Mouse (Mus musculus): Measurements from ENCODE around the gene Reg3g. TPM values are rescaled to one million over a fixed set of nuclear protein-coding genes. Genes with fewer than 3 reads are reported as not detected.
"Not testable (repeated sequence)": the region's sequence is repeated elsewhere in the genome, so short reads cannot be mapped to it uniquely, and the experiment has no call there.

The Reg3g gene
- polyA plus RNA-seq, 1 experiment from 2014 or later = not detected

DNA sequence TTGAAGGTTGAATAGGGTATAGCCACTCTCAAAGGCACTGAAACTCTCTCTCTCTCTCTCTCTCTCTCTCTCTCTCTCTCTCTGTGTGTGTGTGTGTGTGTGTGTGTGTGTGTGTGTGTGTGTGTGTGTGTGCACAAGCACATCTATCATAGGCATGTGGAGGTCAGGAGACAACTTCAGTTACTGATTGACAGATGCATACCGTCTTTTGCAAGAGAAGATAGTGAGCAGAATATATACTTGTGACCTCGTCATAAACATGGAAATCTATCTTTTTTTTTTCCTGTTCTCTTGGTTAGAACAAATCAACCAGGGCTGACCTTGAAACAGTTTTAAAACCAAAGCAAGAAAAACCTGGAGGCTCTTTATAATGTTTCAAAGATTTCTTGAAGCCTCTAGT is 6.3 kb downstream of the Reg3g start:
- Histone ChIP-seq H3K27ac (replicated peaks; ENCODE audit: low read depth, low read length) (no peak overlapping the region), H3K4me1 (ENCODE audit: control insufficient read depth, insufficient read depth, low read length) (no peaks in the 10 kb centered on the region), H3K4me3 (ENCODE audit: low read depth, low read length) (no peak overlapping the region), H3K36me3 (ENCODE audit: control insufficient read depth, insufficient read depth, low read length) (no peaks in the 10 kb centered on the region), H3K9me3 (ENCODE audit: control insufficient read depth, low read length) (no peaks in the 10 kb centered on the region), H3K9ac (ENCODE audit: low read length) (no peak overlapping the region), H3K4me2 (ENCODE audit: low read depth, severe bottlenecking) (no peak overlapping the region), H3K27me3 (ENCODE audit: control insufficient read depth, insufficient read depth, low read length) (no peaks in the 10 kb centered on the region)
- no peak for DNase-seq (ENCODE audit: low spot score)
- ATAC-seq (ENCODE audit: insufficient number of reproducible peaks, low FRiP score, low TSS enrichment, low read depth) = no peak
- 92% methylated on average over 2 of the region's 2 CpGs for WGBS

DNA sequence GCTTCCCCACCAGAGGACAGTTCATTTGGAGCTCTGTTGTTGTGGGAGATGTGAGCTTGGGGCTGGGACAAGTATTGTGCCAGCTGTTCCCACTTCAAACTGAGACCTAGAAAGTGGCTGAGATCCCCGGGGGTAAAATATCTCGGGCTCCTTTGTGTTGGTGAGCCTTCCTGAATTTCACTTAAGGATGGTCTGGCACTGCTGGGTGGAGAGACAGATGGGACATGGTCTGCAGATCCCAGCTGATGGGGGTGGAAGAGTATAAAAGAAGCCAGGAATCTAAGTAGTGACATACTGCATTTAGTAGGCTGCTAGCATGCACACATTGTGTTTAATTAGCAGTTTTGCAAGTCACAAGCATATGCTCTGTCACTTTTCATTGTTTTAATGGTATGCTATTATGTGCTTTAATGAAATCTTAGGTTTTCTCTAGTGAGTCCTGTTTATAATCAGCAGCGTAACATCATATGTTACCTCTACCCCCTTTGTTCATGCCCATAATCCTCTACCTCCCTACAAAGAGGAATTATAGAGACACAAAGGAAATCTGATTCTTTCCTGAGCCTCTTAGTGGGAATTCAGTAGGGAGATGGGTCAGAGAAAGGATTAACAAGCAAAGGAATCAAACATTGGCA is 8.4 kb downstream of the Reg3g start:
- Histone ChIP-seq H3K27me3 (ENCODE audit: control insufficient read depth, insufficient read depth, low read length) (no peaks in the 10 kb centered on the region), H3K27ac (replicated peaks; ENCODE audit: low read depth, low read length) (no peak overlapping the region), H3K36me3 (ENCODE audit: control insufficient read depth, insufficient read depth, low read length) (no peaks in the 10 kb centered on the region), H3K4me1 (ENCODE audit: control insufficient read depth, insufficient read depth, low read length) (no peaks in the 10 kb centered on the region), H3K9me3 (ENCODE audit: control insufficient read depth, low read length) (no peaks in the 10 kb centered on the region), H3K9ac (ENCODE audit: low read length) (no peak overlapping the region), H3K4me3 (ENCODE audit: low read depth, low read length) (no peak overlapping the region), H3K4me2 (ENCODE audit: low read depth, severe bottlenecking) (no peak overlapping the region)
- DNase-seq (ENCODE audit: low spot score) (no peak), ATAC-seq (ENCODE audit: insufficient number of reproducible peaks, low FRiP score, low TSS enrichment, low read depth) (no peak)
- 59% methylated on average over 3 of the region's 3 CpGs for whole genome bisulfite sequencing

DNA sequence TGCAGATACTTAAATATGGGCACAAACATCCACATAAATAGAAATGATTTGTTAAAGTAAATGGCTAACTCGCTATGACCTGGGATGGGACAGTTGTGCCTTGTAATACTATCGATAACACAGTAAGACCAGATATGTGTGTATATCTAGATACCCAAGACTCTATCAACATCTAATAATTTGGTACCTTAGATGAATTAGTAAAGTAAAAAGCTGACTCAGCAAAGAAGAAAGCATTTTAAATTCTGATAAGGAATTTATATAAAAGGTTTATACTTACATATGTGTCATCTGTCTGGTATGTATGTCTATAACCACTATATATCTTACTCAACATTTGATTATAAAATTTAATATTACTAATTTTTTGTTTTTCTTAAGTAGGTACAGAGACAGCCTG is 15.9 kb downstream of the Reg3g start:
- H3K9me3 ChIP-seq (ENCODE audit: control insufficient read depth, low read length) = no peaks in the 10 kb centered on the region
- no peaks in the 10 kb centered on the region for H3K4me1 ChIP-seq (ENCODE audit: control insufficient read depth, insufficient read depth, low read length)
- WGBS = 88% methylated on average over 2 of the region's 2 CpGs
- H3K27me3 ChIP-seq (ENCODE audit: control insufficient read depth, insufficient read depth, low read length) = no peaks in the 10 kb centered on the region
- DNase-seq (ENCODE audit: low spot score) = no peak
- no peaks in the 10 kb centered on the region for H3K36me3 ChIP-seq (ENCODE audit: control insufficient read depth, insufficient read depth, low read length)
- no peak overlapping the region for H3K4me3 ChIP-seq (ENCODE audit: low read depth, low read length)
- H3K27ac ChIP-seq (replicated peaks; ENCODE audit: low read depth, low read length) = no peak overlapping the region
- H3K9ac ChIP-seq (ENCODE audit: low read length) = no peak overlapping the region
- no peak overlapping the region for H3K4me2 ChIP-seq (ENCODE audit: low read depth, severe bottlenecking)
- ATAC-seq (ENCODE audit: insufficient number of reproducible peaks, low FRiP score, low TSS enrichment, low read depth) = no peak

DNA sequence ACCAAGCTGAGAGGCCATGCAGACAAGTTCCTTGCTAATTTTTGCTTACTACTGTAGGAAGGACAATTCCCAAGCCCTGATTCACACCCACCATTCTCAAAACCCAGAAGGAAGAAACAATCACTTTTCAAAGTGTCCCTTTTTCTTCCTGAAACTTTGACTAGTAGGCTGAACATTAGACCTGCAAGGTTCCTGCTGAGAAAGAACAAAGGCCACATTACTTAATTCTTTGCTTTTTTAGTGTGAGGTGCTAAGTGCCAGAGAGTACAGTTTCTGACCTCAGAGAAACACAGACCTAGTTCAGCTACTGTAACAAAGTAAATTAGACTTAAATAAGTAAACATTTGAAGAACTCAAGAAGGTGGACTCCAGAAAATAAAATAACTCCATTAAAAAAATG is 20.3 kb downstream of the Reg3g start:
- no peak for ATAC-seq (ENCODE audit: insufficient number of reproducible peaks, low FRiP score, low TSS enrichment, low read depth)
- Histone ChIP-seq H3K4me3 (ENCODE audit: low read depth, low read length) (no peak overlapping the region), H3K9ac (ENCODE audit: low read length) (no peak overlapping the region), H3K4me1 (ENCODE audit: control insufficient read depth, insufficient read depth, low read length) (no peaks in the 10 kb centered on the region), H3K27me3 (ENCODE audit: control insufficient read depth, insufficient read depth, low read length) (no peaks in the 10 kb centered on the region), H3K9me3 (ENCODE audit: control insufficient read depth, low read length) (no peaks in the 10 kb centered on the region), H3K4me2 (ENCODE audit: low read depth, severe bottlenecking) (no peak overlapping the region), H3K27ac (replicated peaks; ENCODE audit: low read depth, low read length) (no peak overlapping the region), H3K36me3 (ENCODE audit: control insufficient read depth, insufficient read depth, low read length) (no peaks in the 10 kb centered on the region)
- no peak for DNase-seq (ENCODE audit: low spot score)

DNA sequence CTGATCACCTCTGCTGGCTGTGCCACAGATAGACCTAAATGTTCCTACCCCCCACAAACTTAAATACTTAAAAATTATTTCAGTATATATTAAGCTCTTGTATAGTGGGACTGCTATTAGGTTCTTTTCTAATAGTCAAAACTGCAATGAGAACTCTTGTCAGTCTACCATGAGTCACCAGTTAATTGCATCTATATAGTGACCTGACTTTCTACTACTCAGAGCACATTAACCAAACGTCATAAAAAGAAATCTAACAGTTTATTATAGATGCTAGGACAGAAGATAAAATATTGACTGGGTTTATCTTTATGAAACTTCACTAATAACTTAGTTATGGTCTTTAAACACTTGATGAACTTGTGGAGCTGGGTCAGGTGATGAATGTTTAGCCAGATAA is 21.5 kb downstream of the Reg3g start:
- no peak for DNase-seq (ENCODE audit: low spot score)
- no peak overlapping the region for H3K4me2 ChIP-seq (ENCODE audit: low read depth, severe bottlenecking)
- H3K9ac ChIP-seq (ENCODE audit: low read length) = no peak overlapping the region
- 67% methylated on average over 1 of the region's 1 CpGs for WGBS
- no peaks in the 10 kb centered on the region for H3K27me3 ChIP-seq (ENCODE audit: control insufficient read depth, insufficient read depth, low read length)
- ATAC-seq (ENCODE audit: insufficient number of reproducible peaks, low FRiP score, low TSS enrichment, low read depth) = no peak
- H3K4me3 ChIP-seq (ENCODE audit: low read depth, low read length) = no peak overlapping the region
- no peak overlapping the region for H3K27ac ChIP-seq (replicated peaks; ENCODE audit: low read depth, low read length)
- H3K9me3 ChIP-seq (ENCODE audit: control insufficient read depth, low read length) = no peaks in the 10 kb centered on the region
- no peaks in the 10 kb centered on the region for H3K36me3 ChIP-seq (ENCODE audit: control insufficient read depth, insufficient read depth, low read length)
- H3K4me1 ChIP-seq (ENCODE audit: control insufficient read depth, insufficient read depth, low read length) = no peaks in the 10 kb centered on the region

DNA sequence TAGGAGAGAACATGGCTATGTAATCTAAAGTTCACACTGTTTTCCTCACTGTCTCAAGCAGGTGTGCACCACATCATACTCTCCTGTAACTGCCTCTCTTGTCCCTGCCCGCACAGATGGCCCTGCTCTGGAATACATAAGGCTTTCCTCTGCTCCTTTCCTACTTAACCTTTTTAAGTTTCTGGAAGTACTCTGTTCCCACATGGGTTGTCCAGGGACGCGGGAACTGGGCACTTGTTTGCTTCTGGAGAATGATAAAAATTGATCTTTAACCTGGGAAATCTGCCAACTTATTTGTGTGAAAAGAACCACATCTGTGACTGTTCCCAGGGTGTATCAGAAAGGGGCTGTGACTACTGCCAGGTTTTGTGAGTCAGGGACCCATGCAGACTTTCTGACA is 43.2 kb downstream of the Reg3g start:
- Histone ChIP-seq H3K9ac (ENCODE audit: low read length) (no peak overlapping the region), H3K4me2 (ENCODE audit: low read depth, severe bottlenecking) (no peak overlapping the region), H3K4me3 (ENCODE audit: low read depth, low read length) (no peak overlapping the region), H3K9me3 (ENCODE audit: control insufficient read depth, low read length) (no peaks in the 10 kb centered on the region), H3K36me3 (ENCODE audit: control insufficient read depth, insufficient read depth, low read length) (no peaks in the 10 kb centered on the region), H3K4me1 (ENCODE audit: control insufficient read depth, insufficient read depth, low read length) (no peaks in the 10 kb centered on the region), H3K27ac (replicated peaks; ENCODE audit: low read depth, low read length) (no peak overlapping the region), H3K27me3 (ENCODE audit: control insufficient read depth, insufficient read depth, low read length) (no peaks in the 10 kb centered on the region)
- DNase-seq (ENCODE audit: low spot score) (no peak), ATAC-seq (ENCODE audit: insufficient number of reproducible peaks, low FRiP score, low TSS enrichment, low read depth) (no peak)
- 82% methylated on average over 3 of the region's 3 CpGs for WGBS

DNA sequence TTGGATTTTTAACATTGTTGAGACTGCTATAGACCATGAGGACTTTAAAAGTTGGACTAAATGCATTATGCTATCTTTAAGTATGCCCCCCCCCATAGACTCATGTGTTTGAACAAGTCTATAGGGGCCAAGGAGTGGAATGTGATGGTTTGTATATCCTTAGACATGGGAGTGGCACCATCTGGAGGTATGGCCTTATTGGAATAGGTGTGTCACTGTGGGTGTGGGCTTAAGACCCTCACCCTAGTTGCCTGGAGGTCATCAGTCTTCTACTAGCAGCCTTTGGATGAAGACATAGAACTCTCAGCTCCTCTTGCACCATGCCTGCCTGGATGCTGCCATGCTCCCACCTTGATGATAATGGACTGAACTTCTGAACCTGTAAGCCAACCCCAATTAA is 46.3 kb downstream of the Reg3g start, which contains the start of gene Reg1:
Reg1 (plus strand) TSS at position 301 of the 400 bp plus-strand sequence.
- not testable (repeated sequence) for H3K9me3 ChIP-seq (ENCODE audit: control insufficient read depth, low read length); H3K4me3 ChIP-seq (ENCODE audit: low read depth, low read length); H3K27ac ChIP-seq (replicated peaks; ENCODE audit: low read depth, low read length); H3K4me1 ChIP-seq (ENCODE audit: control insufficient read depth, insufficient read depth, low read length); ATAC-seq (ENCODE audit: insufficient number of reproducible peaks, low FRiP score, low TSS enrichment, low read depth); H3K36me3 ChIP-seq (ENCODE audit: control insufficient read depth, insufficient read depth, low read length); H3K27me3 ChIP-seq (ENCODE audit: control insufficient read depth, insufficient read depth, low read length); DNase-seq (ENCODE audit: low spot score); H3K4me2 ChIP-seq (ENCODE audit: low read depth, severe bottlenecking); H3K9ac ChIP-seq (ENCODE audit: low read length)

Other genes with a start within 250 kb of the Reg3g start
- not detected in 2 replicates for gene Reg3b, start 98.2 kb downstream of the Reg3g start, polyA plus RNA-seq (2014; fragmentation: Nextera tagmentation; extraction: Ambion mirVana)
- gene Reg3d, start 90.0 kb downstream of the Reg3g start, polyA plus RNA-seq (2014; fragmentation: Nextera tagmentation; extraction: Ambion mirVana) = not detected in 2 replicates
- not detected in 2 replicates for gene Reg3a, start 88.2 kb downstream of the Reg3g start, polyA plus RNA-seq (2014; fragmentation: Nextera tagmentation; extraction: Ambion mirVana)
- not detected in 2 replicates for gene Reg2, start 73.2 kb downstream of the Reg3g start, polyA plus RNA-seq (2014; fragmentation: Nextera tagmentation; extraction: Ambion mirVana)
- not detected in 2 replicates for gene Reg1, start 46.2 kb downstream of the Reg3g start, polyA plus RNA-seq (2014; fragmentation: Nextera tagmentation; extraction: Ambion mirVana)